Mouse (Mus musculus) liver, embryonic 14.5 days (tissue): ENCODE results near the gene Wrnip1.

Experiments
- CTCF ChIP-seq: IDR thresholded peaks from 2 replicates; pipeline ENCODE4 v1.5.1; 2016; ENCODE audit warnings: antibody characterized with exemption, low read depth, control low read depth
- EP300 ChIP-seq: IDR thresholded peaks from 2 replicates; pipeline ENCODE4 v1.6.1; 2016; ENCODE audit warnings: antibody characterized with exemption, low read depth

GRCm38 (mm10) chr13:32846221-32846620, 44.4 kb downstream of the Wrnip1 start:
- no peak for TF ChIP-seq CTCF
- TF ChIP-seq EP300: no peak
